Mouse (Mus musculus): Measurements from ENCODE around the gene Chaf1b. TPM values are rescaled to one million over a fixed set of nuclear protein-coding genes. Genes with fewer than 3 reads are reported as not detected.
A peak's percentile ranks its signal among the peaks of the same experiment; 100 is the strongest.

Gene Chaf1b
- polyA plus RNA-seq (2015; fragmentation: Nextera tagmentation; extraction: Ambion mirVana), result 54.9 and 56.7 TPM in 2 replicates

DNA sequence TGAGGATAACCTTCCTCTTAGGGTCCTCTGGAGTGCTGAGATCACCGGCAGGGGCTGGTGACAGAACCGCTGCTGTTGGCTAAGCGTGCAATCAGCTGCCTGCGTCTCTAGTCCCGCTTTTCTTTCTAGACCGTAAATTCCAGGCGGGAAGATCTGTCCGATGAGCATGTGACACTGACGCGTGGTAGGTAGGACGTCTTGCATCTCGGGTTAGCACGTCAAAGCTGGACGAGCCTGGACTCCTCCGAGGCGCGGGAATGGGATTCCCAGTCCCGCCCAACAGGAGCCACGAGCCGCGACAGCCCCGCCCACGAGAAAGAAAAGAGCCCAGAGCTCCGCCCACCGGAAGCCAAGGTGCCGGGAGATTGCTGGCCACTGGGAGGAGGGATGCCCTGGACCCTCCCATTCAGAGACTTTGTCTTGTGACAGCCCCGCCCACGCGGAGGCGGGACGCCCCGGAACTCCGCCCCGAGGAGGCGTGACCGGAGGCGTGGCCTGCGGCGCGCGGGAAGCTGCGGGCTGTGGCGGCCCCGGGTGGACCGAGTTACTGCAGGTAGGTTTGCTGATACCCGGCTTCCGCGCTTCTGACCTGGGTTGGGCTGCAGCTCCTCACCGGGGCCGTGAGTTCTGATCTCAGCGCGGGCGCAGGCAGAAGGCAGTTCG, at the start of gene Chaf1b:
Chaf1b (plus strand) TSS at position 479 of the 663 bp plus-strand sequence.
- 1% methylated on average over 54 of the region's 54 CpGs for WGBS
- H3K9ac ChIP-seq, result peak within 1 kb of the TSS; percentile 54
- ATAC-seq (ENCODE audit: insufficient number of reproducible peaks, low FRiP score, low TSS enrichment, low read depth), result peak; percentile 95

DNA sequence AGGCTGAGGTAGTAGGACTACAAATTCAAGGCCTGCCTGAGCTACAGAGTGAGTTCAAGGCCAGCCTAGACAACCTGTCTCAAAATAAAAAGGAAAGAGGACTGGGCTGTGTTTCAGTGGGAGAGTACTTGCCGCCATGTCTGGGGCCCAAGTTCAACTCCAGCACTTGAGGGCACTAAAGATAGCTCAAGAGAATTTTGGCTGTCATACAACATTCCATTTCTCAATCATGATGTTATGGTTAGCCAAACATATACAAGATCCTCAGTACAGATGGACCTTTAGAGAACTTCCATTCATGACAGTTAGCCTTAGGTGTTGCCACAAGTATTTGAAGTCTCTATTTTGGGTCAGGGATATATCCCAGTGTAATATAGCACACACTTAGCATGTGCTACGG, 49.6 kb upstream of the Chaf1b start:
- Histone ChIP-seq H3K27ac (replicated peaks) (no peak overlapping the region), H3K4me3 (replicated peaks) (no peak overlapping the region), H3K4me2 (replicated peaks) (no peak overlapping the region), H3K36me3 (no peaks in the 10 kb centered on the region), H3K9ac (no peak overlapping the region), H3K9me3 (replicated peaks) (no peaks in the 10 kb centered on the region), H3K4me1 (peaks cover 16% of the 10 kb centered on the region), H3K27me3 (no peaks in the 10 kb centered on the region)
- ATAC-seq (ENCODE audit: insufficient number of reproducible peaks, low FRiP score, low TSS enrichment, low read depth), result no peak
- 79% methylated on average over 2 of the region's 2 CpGs for WGBS

More for the DNA sequence above, at the start of gene Chaf1b:
- Histone ChIP-seq H3K9me3 (replicated peaks) (no peaks in the 10 kb centered on the region), H3K4me2 (replicated peaks) (peak within 1 kb of the TSS; percentile 88), H3K27me3 (no peaks in the 10 kb centered on the region), H3K36me3 (peaks cover 13% of the 10 kb centered on the region), H3K4me1 (peaks cover 18% of the 10 kb centered on the region), H3K27ac (replicated peaks) (no peak within 1 kb of the TSS; the same call in 1 of the 2 replicates), H3K4me3 (replicated peaks) (peak within 1 kb of the TSS; percentile 85)

DNA sequence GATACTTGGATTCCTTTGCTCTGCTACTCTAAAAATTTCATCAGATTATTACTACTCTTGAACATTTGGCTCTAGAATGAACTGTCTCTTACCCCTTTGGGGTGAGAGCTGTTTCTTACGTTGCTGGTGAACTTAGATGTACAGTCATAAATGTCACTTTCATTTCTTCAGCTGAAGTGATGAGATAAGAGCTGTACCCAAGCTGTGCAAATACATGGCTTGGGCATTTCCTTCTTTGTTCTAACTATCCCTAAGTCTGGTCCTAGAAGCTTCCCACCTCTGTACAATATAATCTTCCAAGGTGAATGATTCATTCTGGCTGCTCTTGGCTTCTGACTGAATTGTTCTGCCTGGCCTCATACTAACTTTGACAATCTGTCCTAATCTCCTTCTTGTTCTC, 44.7 kb upstream of the Chaf1b start:
- H3K9me3 ChIP-seq (replicated peaks), result no peaks in the 10 kb centered on the region
- H3K9ac ChIP-seq, result no peak overlapping the region
- no peak overlapping the region for H3K4me2 ChIP-seq (replicated peaks)
- H3K4me1 ChIP-seq, result peaks cover 4% of the 10 kb centered on the region
- no peak overlapping the region for H3K4me3 ChIP-seq (replicated peaks)
- no peaks in the 10 kb centered on the region for H3K27me3 ChIP-seq
- H3K36me3 ChIP-seq, result no peaks in the 10 kb centered on the region
- H3K27ac ChIP-seq (replicated peaks), result no peak overlapping the region
- WGBS, result 86% methylated on average over 1 of the region's 1 CpGs
- ATAC-seq (ENCODE audit: insufficient number of reproducible peaks, low FRiP score, low TSS enrichment, low read depth), result no peak

GRCm38 (mm10) chr16:93850527-93850926, 33.2 kb upstream of the Chaf1b start:
- Histone ChIP-seq H3K27ac (replicated peaks) (no peak overlapping the region), H3K9ac (no peak overlapping the region), H3K36me3 (peaks cover 77% of the 10 kb centered on the region), H3K4me1 (no peaks in the 10 kb centered on the region), H3K4me2 (replicated peaks) (no peak overlapping the region), H3K4me3 (replicated peaks) (no peak overlapping the region), H3K27me3 (no peaks in the 10 kb centered on the region), H3K9me3 (replicated peaks) (no peaks in the 10 kb centered on the region)
- ATAC-seq (ENCODE audit: insufficient number of reproducible peaks, low FRiP score, low TSS enrichment, low read depth), result no peak
- 93% methylated on average over 3 of the region's 3 CpGs for WGBS

- Histone ChIP-seq H3K4me2 (replicated peaks) (no peak overlapping the region), H3K27ac (replicated peaks) (no peak overlapping the region), H3K36me3 (peaks cover 78% of the 10 kb centered on the region), H3K9ac (no peak overlapping the region), H3K4me3 (replicated peaks) (no peak overlapping the region), H3K27me3 (no peaks in the 10 kb centered on the region), H3K9me3 (replicated peaks) (no peaks in the 10 kb centered on the region), H3K4me1 (no peaks in the 10 kb centered on the region)
- 83% methylated on average over 4 of the region's 4 CpGs for WGBS
- no peak for ATAC-seq (ENCODE audit: insufficient number of reproducible peaks, low FRiP score, low TSS enrichment, low read depth)
Observed at GRCm38 (mm10) chr16:93859967-93860366, 23.7 kb upstream of the Chaf1b start.

GRCm38 (mm10) chr16:93860686-93861085, 23.0 kb upstream of the Chaf1b start:
- Histone ChIP-seq H3K36me3 (peaks cover 81% of the 10 kb centered on the region), H3K4me3 (replicated peaks) (no peak overlapping the region), H3K27ac (replicated peaks) (no peak overlapping the region), H3K27me3 (no peaks in the 10 kb centered on the region), H3K9me3 (replicated peaks) (no peaks in the 10 kb centered on the region), H3K4me1 (no peaks in the 10 kb centered on the region), H3K9ac (no peak overlapping the region), H3K4me2 (replicated peaks) (no peak overlapping the region)
- no peak for ATAC-seq (ENCODE audit: insufficient number of reproducible peaks, low FRiP score, low TSS enrichment, low read depth)

GRCm38 (mm10) chr16:93874841-93875240, 8.9 kb upstream of the Chaf1b start:
- no peaks in the 10 kb centered on the region for H3K9me3 ChIP-seq (replicated peaks)
- no peak for ATAC-seq (ENCODE audit: insufficient number of reproducible peaks, low FRiP score, low TSS enrichment, low read depth)
- H3K4me2 ChIP-seq (replicated peaks), result no peak overlapping the region
- 87% methylated on average over 13 of the region's 13 CpGs for WGBS
- no peak overlapping the region for H3K9ac ChIP-seq
- no peaks in the 10 kb centered on the region for H3K4me1 ChIP-seq
- H3K4me3 ChIP-seq (replicated peaks), result no peak overlapping the region
- no peak overlapping the region for H3K27ac ChIP-seq (replicated peaks)
- peaks cover 70% of the 10 kb centered on the region for H3K36me3 ChIP-seq
- H3K27me3 ChIP-seq, result no peaks in the 10 kb centered on the region

- Histone ChIP-seq H3K27me3 (no peaks in the 10 kb centered on the region), H3K4me2 (replicated peaks) (no peak overlapping the region), H3K27ac (replicated peaks) (no peak overlapping the region), H3K4me3 (replicated peaks) (no peak overlapping the region), H3K9me3 (replicated peaks) (no peaks in the 10 kb centered on the region), H3K36me3 (peaks cover 43% of the 10 kb centered on the region), H3K9ac (no peak overlapping the region), H3K4me1 (no peaks in the 10 kb centered on the region)
- ATAC-seq (ENCODE audit: insufficient number of reproducible peaks, low FRiP score, low TSS enrichment, low read depth), result no peak
- 87% methylated on average over 6 of the region's 6 CpGs for WGBS
Observed at GRCm38 (mm10) chr16:93877612-93878380, 5.9 kb upstream of the Chaf1b start.

GRCm38 (mm10) chr16:93884086-93884721, 503 bp downstream of the Chaf1b start:
- peak overlapping the region; percentile 54 for H3K9ac ChIP-seq
- peaks cover 19% of the 10 kb centered on the region for H3K36me3 ChIP-seq
- peak overlapping the region; percentile 85 for H3K4me3 ChIP-seq (replicated peaks)
- peak overlapping the region; percentile 88 for H3K4me2 ChIP-seq (replicated peaks)
- no peaks in the 10 kb centered on the region for H3K27me3 ChIP-seq
- peaks cover 18% of the 10 kb centered on the region for H3K4me1 ChIP-seq
- H3K9me3 ChIP-seq (replicated peaks), result no peaks in the 10 kb centered on the region
- 0% methylated on average over 43 of the region's 43 CpGs for WGBS
- no peak overlapping the region; the same call in 1 of the 2 replicates for H3K27ac ChIP-seq (replicated peaks)
- no peak for ATAC-seq (ENCODE audit: insufficient number of reproducible peaks, low FRiP score, low TSS enrichment, low read depth)

- peak overlapping the region; percentile 88 for H3K4me2 ChIP-seq (replicated peaks)
- H3K9me3 ChIP-seq (replicated peaks), result no peaks in the 10 kb centered on the region
- WGBS, result 47% methylated on average over 5 of the region's 5 CpGs
- H3K27ac ChIP-seq (replicated peaks), result no peak overlapping the region
- peaks cover 18% of the 10 kb centered on the region for H3K4me1 ChIP-seq
- no peak for ATAC-seq (ENCODE audit: insufficient number of reproducible peaks, low FRiP score, low TSS enrichment, low read depth)
- H3K9ac ChIP-seq, result peak overlapping the region; percentile 54; the same call in 1 of the 2 replicates
- peak overlapping the region; percentile 85 for H3K4me3 ChIP-seq (replicated peaks)
- H3K27me3 ChIP-seq, result no peaks in the 10 kb centered on the region
- H3K36me3 ChIP-seq, result peaks cover 19% of the 10 kb centered on the region
Observed at GRCm38 (mm10) chr16:93884722-93885113, 1.0 kb downstream of the Chaf1b start.

DNA sequence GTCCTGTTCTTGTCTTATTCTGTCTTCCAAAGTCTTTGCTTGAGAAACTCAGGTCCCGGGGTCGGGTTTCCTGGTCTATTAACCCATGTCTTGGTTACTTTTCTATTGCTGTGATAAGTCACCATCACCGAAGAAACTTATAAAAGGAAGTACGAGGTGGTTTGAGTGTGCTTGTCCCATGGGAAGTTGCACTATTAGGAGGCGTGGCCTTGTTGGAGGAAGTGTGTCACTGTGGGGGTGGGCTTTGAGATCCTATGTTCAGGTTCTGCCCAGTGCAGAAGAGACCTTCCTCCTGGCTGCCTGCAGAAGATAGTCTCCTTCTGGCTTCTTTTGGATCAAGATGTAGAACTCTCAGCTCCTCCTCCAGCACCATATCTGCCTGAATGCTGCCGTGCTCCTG, 4.8 kb downstream of the Chaf1b start:
- H3K36me3 ChIP-seq, result peaks cover 52% of the 10 kb centered on the region
- no peak overlapping the region for H3K4me3 ChIP-seq (replicated peaks)
- ATAC-seq (ENCODE audit: insufficient number of reproducible peaks, low FRiP score, low TSS enrichment, low read depth), result no peak
- H3K4me2 ChIP-seq (replicated peaks), result no peak overlapping the region
- no peaks in the 10 kb centered on the region for H3K27me3 ChIP-seq
- 92% methylated on average over 6 of the region's 6 CpGs for WGBS
- no peak overlapping the region for H3K27ac ChIP-seq (replicated peaks)
- peaks cover 12% of the 10 kb centered on the region for H3K4me1 ChIP-seq
- H3K9me3 ChIP-seq (replicated peaks), result no peaks in the 10 kb centered on the region
- H3K9ac ChIP-seq, result no peak overlapping the region
